Mouse (Mus musculus) adrenal gland, postnatal 14 days (tissue): ENCODE results near the gene Rasgrp2. TPM values are rescaled to one million over a fixed set of nuclear protein-coding genes. Genes with fewer than 3 reads are reported as not detected.
A peak's percentile ranks its signal among the peaks of the same experiment; 100 is the strongest.

Experiments
- DNase-seq: peaks from one replicate; pipeline ENCODE4 v3.0.0; 2021; ENCODE audit warnings: mixed read lengths
- long read RNA-seq, 2 experiments: library from polyadenylated mRNA; stranded (forward); transcript quantifications; one replicate each; pipeline ENCODE4 v2.0.0; 2021
- total RNA-seq: library from RNA; stranded (reverse); gene quantifications from 2 replicates; pipeline ENCODE4 v1.2.3, GENCODE M21; 2021

Rasgrp2 gene
- total RNA-seq = 51.5 and 82.7 TPM in 2 replicates
- long read RNA-seq, experiment 1, partial matches to known transcripts = 4 of 17 reads
- long read RNA-seq, experiment 1, other reads (novel, unspliced or antisense) = 11 of 17 reads
- long read RNA-seq, experiment 2, partial matches to known transcripts = 9 of 17 reads
- long read RNA-seq, experiment 2, other reads (novel, unspliced or antisense) = 7 of 17 reads

DNA sequence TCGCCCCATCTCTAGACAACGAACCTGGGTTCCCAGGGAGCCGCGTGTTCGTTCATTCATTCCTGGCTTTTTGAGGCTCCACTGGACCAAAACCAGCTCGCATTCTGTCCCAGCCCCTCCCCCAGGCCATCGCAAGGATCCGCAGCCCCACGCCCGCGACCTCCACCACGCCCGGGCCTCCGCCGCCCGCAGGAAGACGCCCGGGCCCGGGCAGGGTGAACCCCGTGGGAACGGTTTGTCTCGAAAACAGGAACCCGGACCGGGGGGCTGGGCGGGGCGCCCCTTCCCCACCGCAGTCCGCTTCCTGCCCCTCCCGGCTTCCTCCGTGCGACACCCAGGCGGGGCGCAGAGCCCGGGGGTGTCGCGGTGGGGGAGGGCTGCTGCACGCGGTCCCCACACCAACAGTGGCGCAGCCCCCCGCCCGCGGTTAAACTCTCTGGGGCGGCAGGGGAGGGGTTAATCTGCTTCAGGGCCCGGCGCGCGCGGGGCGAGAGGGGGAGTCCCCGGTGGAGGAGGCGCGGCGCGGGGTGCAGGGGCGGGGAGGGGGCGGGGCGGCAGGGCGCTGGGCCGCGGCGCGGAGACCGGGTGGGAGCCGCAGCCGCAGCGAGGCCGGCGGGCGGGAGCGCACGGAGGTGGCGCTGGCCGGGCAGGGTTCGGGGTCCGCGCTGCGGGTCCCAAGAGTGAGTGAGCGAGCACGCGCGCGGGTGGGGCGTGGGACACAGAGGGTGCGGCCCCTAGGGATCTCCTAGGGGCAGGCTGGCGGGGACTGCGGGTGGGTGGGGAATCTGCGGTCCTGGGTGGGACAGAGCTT, at the start of gene Rasgrp2:
Gene Rasgrp2, plus strand, starts transcription at position 56 of the 811 bp plus-strand sequence.
- peak; percentile 74 for DNase-seq

DNA sequence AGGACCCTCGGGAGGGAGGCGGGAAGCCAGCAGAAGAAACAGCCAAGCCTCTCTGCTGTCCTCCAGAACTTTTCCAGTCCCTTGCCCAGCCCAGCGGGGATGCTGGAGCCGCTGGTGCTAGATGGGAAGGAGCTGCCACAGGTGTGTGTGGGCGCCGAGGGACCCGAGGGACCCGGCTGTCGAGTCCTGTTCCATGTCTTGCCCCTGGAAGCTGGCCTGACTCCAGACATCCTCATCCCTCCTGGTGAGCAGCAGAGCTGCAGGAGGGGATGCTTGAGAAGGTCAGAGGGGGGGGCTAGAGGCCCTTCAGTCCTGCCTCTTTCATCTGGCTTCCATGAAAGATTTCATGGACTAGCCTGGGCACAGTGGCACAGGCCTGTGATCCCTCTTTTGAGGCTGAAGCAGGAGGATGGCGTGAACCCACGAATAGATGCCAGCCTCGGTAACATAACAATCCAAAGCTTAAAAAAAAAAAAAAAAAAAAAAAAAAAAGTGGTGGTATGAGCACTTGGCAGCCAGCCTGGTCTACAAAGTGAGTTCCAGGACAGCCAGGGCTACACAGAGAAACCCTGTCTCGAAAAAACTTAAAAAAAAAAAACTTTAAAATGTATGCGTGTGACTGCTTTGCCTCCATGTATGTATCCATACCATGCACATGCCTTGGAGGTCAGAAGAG, 47.6 kb upstream of the Rasgrp2 start:
- no peak for DNase-seq

DNA sequence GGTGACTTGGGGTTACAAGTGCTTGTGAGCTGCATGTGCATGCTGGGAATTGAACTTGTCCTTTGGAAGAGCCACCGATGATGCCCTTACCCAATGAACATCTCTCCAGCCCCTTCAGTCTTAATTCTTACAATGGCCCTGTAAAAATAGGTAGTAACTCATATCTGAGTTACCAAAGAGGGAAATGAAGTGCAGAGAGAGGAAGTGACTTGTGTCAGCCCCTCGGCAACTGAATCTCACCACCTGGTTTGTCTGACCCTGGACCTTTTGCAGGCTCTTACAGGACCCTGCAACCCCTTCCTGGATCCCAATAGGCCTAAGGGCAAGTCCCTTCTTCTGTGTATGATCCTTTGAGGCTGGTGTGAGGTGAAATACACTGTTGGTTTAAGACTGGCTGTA, 47.0 kb upstream of the Rasgrp2 start:
- DNase-seq = no peak

GRCm38 (mm10) chr19:6354030-6354429, 45.1 kb upstream of the Rasgrp2 start:
- DNase-seq = no peak

GRCm38 (mm10) chr19:6361291-6361690, 37.8 kb upstream of the Rasgrp2 start:
- DNase-seq = no peak

DNA sequence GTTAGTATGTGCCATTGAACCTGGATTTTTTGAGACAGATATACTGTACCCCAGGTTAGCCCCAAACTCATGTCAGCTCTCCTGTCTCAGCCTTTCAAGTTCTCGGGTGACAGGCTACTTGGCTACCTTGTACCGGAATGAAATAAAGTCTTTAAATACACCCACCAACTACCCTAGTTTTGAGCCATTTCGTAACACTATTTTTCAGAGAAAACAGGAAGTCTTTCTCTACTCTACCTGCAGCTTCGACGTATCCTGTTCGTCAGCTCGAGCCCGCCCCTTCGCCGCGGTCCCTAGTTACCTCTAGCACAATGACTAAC, 36.1 kb upstream of the Rasgrp2 start:
- DNase-seq = no peak

- peak; percentile 100 for DNase-seq
Measured at GRCm38 (mm10) chr19:6363411-6364240, 35.5 kb upstream of the Rasgrp2 start, which contains the start of gene Sf1. Sf1 (plus strand) TSS chr19:6363690.

GRCm38 (mm10) chr19:6364317-6364725, 34.8 kb upstream of the Rasgrp2 start:
- DNase-seq = peak; percentile 97

DNA sequence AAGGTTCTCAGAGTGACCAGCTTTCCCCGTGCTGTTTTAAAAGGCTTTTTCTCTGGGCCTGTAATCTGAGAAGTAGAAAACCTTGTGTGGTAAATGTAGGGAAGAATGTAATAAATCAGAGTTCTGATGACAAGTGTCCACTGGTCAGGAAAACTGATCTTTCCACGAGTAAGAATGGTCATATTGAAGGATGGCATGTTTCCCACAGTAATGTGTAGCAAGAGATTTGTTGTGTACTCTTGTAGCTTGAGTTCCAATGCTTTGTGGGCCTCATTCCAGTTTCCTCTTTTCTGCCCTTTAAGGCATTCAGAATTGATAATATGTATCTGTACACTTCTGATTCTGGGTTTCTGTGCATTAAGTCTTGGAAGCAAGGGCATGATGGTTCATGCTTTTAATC, 34.3 kb upstream of the Rasgrp2 start:
- no peak for DNase-seq

GRCm38 (mm10) chr19:6370175-6370574, 29.0 kb upstream of the Rasgrp2 start:
- no peak for DNase-seq

GRCm38 (mm10) chr19:6372433-6372832, 26.7 kb upstream of the Rasgrp2 start:
- DNase-seq = no peak

GRCm38 (mm10) chr19:6373539-6374400, 25.4 kb upstream of the Rasgrp2 start:
- peak; percentile 94 for DNase-seq

DNA sequence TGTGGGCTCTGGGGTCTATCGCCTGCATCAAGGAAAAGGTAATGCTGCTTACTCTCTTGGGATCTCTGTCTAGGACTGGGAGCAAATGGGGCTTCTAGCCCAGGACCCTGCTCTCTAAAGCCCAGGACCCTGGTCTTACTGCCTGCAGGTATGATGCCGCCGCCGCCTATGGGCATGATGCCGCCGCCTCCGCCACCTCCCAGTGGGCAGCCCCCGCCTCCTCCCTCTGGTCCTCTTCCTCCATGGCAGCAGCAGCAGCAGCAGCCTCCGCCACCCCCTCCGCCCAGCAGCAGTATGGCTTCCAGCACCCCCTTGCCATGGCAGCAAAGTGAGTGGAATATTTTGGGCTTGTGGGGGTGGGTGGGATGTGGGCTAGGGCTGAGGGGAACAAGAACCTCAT, 24.6 kb upstream of the Rasgrp2 start:
- DNase-seq = no peak

DNA sequence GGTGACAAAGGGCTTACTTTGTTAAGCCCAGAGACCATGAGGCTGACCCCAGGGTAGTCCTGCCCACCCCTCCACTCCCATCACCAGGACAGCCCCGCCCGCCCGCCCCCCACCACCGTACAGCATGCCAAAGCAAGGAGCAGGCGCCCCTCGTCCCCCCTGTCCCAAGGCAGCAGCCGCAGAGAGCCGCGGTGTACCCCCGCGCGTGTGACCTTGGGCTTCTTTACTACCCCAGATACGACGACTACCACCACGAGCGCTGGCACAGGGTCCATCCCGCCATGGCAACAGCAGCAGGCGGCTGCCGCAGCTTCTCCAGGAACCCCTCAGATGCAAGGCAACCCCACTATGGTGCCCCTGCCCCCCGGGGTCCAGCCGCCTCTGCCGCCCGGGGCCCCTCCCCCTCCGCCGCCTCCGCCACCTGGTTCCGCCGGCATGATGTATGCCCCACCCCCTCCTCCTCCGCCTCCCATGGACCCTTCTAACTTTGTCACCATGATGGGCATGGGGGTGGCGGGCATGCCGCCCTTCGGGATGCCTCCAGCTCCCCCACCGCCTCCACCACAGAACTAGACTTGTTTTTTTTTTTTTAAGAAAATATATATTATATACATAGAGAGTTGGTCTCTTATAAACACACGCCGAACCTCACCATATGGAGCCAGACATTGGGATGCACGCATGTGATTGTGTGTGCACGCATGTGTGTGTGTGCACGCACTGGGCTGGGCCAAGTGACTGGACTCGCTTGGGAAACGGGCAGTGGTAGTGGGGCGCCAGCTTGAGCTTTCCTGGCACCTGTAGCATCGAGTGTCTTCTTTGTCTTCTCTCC, 23.5 kb upstream of the Rasgrp2 start:
- no peak for DNase-seq

GRCm38 (mm10) chr19:6376255-6376564, 22.9 kb upstream of the Rasgrp2 start:
- peak; percentile 88 for DNase-seq

DNA sequence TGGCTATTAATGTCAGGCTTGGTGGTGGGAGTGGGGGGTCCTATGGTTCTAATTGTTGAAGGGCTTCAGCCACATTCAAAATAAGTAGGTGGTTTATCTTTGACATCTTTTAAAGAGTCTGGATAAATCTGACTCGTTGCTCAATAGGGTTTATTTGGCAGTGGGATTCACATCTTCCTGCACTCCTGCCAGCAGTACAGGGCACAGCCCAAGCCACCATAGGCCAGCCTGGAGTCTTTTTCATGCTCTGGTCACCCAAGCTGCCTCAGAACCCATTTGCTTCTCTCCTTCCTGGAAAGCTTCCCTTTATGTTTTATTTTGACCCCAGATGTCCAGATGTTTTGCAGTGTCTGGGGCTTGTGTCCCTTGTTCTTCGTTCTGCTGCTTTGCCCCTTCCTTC, 22.5 kb upstream of the Rasgrp2 start:
- no peak for DNase-seq

DNA sequence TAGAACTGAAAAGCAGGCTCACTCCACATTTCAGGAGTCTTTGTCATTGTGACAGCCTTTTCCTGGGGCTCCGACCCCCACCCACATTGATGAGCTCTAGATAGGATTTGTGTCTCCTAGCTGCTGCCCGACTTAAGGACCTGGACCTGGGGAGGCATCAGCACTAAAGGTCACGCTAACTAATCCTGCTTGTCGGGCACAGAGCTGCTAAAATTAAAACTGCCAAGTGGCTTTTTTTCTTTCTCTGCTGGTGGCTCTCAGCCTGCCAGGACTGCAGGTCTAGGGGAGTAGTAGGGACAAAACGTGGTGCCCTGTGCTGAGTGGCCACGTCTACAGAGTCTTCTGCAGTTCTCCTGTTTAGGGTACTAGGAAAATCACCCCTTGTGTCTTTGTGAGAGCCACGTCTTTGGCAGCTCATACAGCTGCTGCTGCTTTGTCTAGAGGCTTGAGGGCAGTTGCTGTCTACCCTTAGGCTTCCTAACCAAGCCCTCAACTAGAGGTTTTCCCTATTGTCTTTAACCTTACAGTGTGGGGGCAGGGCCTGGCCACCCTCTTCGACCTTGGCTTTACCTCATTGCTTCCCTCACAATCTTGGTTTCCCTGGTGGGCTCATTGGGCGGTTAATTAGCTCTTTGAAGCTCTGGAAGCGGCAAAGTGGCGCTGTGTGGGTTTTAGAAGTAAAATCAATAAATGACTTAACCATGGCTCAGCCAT, 21.7 kb upstream of the Rasgrp2 start:
- no peak for DNase-seq

DNA sequence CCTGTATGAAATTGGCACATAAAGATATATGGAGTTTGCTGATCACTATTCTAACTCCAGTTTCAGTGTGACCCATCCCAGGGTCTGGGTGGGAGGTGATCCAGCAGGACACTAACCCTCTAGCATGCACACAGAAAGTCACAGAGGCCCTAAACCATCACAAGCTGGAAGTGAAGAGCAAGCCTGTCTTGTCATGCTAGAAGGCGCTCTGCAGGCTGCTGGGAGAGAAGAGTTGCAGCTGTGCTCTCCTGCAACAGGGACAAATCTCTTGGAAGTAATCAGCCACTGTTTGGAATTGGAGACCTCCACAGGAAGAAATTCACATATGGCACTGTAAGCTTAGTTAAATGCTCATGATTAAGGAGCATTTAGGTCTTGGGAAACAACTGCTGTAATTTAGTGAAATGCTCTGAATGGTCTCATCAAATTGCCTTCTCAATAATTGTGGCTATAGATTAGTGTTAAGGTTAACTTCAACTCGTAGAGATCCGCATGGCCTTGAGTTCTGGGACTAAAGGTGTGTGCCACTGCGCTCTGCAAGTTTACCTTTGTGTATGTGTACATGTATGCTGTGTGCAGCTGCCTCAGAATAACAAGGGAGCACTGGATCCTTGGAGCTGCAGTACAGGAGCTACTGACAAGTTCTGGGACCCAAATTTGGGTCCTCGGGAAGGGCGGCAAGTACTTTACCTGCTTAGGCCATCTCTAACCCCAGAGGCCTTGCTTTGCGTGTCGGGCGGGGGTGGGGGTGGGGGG, 18.6 kb upstream of the Rasgrp2 start:
- no peak for DNase-seq

GRCm38 (mm10) chr19:6381238-6381637, 17.9 kb upstream of the Rasgrp2 start:
- DNase-seq = peak; percentile 62
